Mouse (Mus musculus): ENCODE results near the gene Tnxb.
"Not testable (repeated sequence)": the region's sequence is repeated elsewhere in the genome, so short reads cannot be mapped to it uniquely, and the experiment has no call there.

Tnxb gene

DNA sequence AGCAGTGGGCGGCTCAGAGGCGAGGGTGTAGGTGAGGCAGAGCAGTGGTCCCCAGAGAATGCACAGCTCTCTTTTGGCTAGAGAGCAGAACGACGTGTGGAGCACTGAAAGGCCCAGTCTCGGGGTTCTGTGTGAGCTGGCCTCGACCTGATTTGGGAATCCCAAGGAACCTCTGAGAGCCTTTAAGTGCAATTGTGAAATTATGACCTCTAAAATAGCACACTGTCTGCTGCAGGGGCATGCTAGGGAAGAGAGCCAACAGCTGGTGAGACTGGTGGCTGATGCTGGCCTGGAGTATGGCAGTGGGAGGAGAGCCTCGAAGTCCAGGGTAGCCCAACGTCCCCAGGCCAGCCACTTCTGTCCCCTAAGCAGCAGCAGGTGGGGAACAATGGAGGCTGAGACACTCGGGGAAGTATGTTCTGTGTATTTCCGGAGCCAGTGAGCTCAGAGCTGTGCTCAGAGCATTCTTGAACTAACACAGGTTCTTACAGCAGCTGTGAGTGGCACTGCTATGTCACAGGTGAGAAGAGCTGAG, 13.4 kb downstream of the Tnxb start:
- DNase-seq (ENCODE audit: low spot score), result no peak

DNA sequence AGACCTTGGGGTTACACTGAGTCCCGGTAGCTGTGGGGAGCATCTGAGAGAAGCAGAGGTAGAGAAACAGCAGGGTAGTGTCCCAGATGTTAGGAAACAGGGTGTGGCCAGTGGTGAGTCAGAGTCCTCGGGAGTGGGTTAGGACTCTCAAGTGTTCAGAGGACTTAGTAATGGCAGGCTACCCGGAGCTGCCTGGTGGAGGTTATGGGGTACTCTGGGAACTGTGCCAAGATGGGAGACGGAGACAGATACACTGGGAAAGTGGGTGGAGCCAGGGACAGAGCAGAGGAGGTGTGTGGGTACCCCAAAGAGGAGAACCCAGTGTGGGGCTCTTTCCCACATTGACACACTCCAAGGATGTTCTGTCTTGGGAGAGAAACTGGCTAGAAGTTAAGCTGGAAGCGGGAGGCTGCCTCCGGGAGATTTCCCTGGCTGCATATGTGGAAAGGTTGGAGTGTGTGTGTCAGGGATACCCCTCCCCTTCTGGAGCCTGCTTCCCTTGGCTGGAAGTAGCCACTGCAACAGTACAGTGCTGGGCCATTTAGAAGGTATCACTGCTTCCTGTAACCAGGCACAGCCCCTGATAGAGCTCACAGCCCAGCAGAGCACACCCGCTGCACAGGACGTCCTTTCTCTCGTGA, 14.0 kb downstream of the Tnxb start:
- peak; percentile 66 for DNase-seq (ENCODE audit: low spot score)

DNA sequence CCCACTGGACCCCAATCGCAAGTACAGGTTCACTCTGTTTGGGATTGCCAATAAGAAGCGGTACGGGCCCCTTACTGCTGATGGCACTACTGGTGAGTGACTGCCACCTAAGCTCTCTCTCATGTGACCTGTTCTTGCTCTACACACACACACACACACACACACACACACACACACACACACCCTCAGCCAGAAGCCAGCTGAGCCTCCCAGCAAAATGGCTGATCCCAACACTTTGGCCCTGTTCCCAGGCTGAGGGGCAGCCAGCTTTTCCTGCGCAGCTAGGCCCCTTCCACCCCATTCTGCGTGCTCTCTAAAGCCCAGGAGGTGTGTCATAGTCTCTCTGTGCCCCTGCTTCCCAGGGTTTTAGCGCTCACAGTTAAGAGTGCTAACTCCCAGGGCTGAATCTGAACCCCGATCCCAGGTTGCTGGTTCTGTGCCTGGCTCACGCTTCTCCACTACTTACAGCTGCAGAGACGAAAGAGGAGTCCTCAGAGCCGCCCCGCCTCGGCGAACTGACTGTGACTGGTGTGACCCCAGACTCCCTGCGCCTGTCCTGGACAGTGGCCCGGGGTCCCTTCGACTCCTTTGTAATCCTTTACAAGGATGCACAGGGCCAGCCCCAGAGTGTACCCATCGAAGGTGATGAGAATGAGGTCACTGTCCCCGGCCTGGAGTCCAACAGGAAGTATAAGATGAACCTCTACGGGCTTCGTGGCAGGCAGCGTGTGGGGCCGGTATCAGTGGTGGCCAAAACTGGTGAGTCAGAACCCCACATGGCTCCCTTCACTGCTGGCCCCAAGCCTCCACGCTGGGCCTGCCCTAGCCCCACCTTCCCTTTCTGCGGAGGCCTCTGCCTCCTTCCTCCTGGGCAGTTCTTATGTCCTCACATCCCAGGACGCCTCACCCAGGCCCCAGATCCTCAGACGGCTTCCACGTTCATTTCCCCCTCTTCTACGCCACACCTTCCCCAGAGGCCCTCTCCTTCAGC, 15.1 kb downstream of the Tnxb start:
- DNase-seq (ENCODE audit: low spot score), result peak; percentile 82

DNA sequence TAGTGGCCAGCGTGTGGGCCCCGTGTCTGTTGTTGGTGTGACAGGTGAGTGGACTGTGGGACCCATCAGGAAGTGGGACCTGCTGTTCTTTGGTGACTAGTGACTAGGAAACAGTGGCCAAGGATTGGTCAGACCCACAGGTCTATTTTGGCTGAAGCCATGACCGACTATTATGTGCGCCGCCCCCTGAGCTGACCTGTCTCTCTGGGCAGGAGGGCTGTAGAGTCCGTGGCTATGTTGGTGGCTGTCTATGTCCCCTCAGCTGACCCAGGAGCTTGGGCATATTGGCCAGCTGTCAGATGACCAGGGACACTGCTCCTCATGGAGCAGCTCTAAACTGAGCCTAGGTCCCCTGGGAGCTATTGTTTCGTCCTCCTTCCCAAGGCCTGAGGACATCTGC, 18.6 kb downstream of the Tnxb start:
- no peak for DNase-seq (ENCODE audit: low spot score)

GRCm38 (mm10) chr17:34690458-34690857, 20.1 kb downstream of the Tnxb start:
- no peak for DNase-seq (ENCODE audit: low spot score)

- no peak for DNase-seq (ENCODE audit: low spot score)
These were observed 22.6 kb downstream of the Tnxb start for GRCm38 (mm10) chr17:34692906-34693305.

- DNase-seq (ENCODE audit: low spot score), result no peak
These were observed 29.5 kb downstream of the Tnxb start for GRCm38 (mm10) chr17:34699575-34700408.

- DNase-seq (ENCODE audit: low spot score), result no peak
These were observed 30.3 kb downstream of the Tnxb start for GRCm38 (mm10) chr17:34700671-34701071.

- not testable (repeated sequence) for DNase-seq (ENCODE audit: low spot score)
These were observed 36.1 kb downstream of the Tnxb start for GRCm38 (mm10) chr17:34706476-34706875.

DNA sequence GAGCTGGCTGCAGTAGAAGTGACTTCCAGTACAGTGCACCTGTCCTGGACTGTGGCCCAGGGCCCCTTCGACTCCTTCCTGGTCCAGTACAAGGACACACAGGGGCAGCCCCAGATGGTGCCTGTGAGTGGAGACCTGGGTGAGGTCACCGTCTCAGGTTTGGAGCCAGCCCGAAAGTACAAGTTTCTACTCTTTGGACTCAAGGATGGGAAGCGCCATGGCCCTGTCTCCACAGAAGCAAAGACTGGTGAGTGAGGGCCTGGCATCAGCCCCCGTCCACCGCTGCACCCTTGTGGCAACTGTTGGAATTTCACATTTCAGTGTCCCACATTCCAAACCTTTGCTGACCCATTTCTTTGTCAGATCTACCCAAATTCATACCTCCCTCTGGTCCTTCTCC, 42.6 kb downstream of the Tnxb start:
- DNase-seq (ENCODE audit: low spot score), result peak; percentile 73

- not testable (repeated sequence) for DNase-seq (ENCODE audit: low spot score)
These were observed 44.0 kb downstream of the Tnxb start for GRCm38 (mm10) chr17:34714181-34714907.

GRCm38 (mm10) chr17:34714908-34715445, 44.6 kb downstream of the Tnxb start:
- DNase-seq (ENCODE audit: low spot score), result not testable (repeated sequence)

- DNase-seq (ENCODE audit: low spot score), result not testable (repeated sequence)
These were observed 45.1 kb downstream of the Tnxb start for GRCm38 (mm10) chr17:34715451-34715850.

- no peak for DNase-seq (ENCODE audit: low spot score)
These were observed 45.9 kb downstream of the Tnxb start for GRCm38 (mm10) chr17:34716247-34716646.

DNA sequence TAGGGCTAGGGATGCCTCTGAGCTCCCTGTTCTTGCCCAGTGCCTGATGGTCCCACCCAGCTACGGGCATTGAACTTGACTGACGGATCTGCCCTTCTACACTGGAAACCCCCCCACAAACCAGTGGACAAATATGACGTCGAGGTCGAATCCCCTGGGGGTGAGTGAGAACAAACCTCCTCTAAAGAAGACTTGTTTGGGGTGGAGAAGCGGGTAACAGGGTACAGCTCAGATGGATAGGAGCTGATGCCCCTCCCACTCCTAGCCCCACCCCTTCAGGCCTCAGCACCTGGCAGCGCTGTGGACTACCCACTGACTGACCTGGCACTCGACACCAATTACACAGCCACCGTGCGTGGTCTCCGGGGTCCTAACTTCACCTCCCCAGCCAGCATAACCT, 47.1 kb downstream of the Tnxb start:
- DNase-seq (ENCODE audit: low spot score), result no peak

- DNase-seq (ENCODE audit: low spot score), result not testable (repeated sequence)
These were observed 49.6 kb downstream of the Tnxb start for GRCm38 (mm10) chr17:34719886-34720285.

DNA sequence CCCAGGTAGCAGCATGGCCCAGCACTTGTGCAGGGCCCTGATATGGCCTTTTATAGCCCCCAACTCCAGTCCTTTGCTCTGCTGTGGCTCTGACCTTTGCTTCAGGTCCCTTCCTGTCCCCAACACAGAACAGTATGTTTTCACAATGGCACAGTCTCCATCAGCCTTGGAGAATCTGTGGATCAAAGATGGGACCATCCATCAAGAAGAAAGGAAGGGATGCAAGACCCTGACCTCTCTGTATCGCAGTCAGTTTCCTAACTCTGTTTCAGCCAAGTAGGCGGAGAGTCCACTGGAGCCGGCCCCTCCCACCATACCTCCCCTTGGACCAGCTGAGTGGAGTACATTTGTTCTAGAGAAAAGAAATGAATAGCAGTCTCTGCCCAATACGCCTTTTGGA, 51.9 kb downstream of the Tnxb start:
- DNase-seq (ENCODE audit: low spot score), result not testable (repeated sequence)

DNA sequence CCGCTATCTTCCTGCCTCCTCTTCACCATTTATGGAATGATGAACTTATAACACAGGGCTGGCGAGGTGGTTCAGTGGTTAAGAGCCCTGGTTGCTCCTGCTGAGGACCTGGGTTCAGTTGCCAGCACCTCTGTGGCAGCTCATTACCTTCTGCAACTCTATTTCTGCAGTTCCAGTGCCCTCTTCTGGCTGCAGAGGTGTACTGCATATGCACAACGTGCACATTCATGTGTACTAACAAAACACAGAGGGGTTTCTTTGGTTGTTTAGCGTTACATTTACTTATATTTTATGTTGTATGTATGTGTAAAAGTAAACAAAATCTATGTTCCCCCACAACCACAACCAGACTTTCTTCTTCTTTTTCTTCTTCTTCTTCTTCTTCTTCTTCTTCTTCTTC, 52.7 kb downstream of the Tnxb start:
- no peak for DNase-seq (ENCODE audit: low spot score)

DNA sequence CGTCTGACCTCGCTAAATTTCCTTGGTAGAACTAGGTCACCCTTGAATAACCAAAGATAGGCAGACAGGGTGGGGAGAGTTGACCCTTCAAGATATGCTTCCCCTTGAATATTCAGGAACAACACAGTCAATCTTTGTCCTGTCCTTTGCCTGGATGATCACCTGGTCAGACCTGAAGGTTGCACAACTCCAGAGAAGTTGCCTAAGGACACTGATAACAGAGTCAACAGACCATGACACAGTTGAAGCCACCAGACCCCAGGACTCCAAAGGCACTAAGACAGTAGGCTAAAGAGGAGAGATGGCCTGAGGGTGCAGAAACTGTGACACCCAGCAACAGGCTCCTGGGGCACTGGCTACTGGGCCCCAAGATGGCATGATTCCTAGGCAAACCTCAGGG, 57.6 kb downstream of the Tnxb start:
- DNase-seq (ENCODE audit: low spot score), result no peak

GRCm38 (mm10) chr17:34729155-34729554, 58.8 kb downstream of the Tnxb start:
- not testable (repeated sequence) for DNase-seq (ENCODE audit: low spot score)

All from MN1 (cell line).